Comparison of ENCODE assay signal across 15 mouse cellular contexts in the genomic region with DNA sequence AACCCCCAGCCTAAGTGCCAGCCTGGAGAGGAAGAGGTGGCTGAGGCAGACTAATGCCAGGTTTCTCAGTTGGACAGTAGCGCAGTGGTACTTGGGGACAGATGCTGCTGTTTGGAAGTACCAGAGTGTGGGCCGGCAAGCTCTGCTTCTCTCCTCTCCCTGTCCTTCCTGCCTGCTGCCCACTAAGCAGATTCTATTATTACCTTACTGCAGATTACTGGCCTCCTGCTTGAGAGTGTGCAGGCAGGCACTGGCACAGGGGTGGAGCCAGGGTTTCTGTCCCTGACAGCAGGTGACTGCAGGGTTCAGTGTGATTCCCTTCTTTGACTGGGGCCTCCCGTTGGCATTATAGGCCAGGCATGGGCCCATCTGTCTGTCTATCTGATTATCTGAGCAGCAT. TPM values are rescaled to one million over a fixed set of nuclear protein-coding genes. Genes with fewer than 3 reads are reported as not detected.
DNase-seq lines count a peak whose midpoint lies in the region; ATAC-seq and TF ChIP-seq lines count a peak whose summit lies in the region.
"Had no signal": no experiment of that assay in that cellular context is flagged by ENCODE, and none has a peak within 500 bp of the region (broad histone marks: within the 10 kb centered on the region; RNA-seq: fewer than 3 reads in every experiment).

No protein-coding gene starts in this region.

- no peak overlapping the region for H3K4me2 ChIP-seq in forebrain, embryonic 13.5 days
- H3K4me2 ChIP-seq in forebrain, postnatal 0 days (ENCODE audit: low read depth): no peak overlapping the region
- no peak overlapping the region for H3K4me2 ChIP-seq in stomach, postnatal 0 days (replicated peaks; ENCODE audit: low read depth)

- peaks cover 77% of the 10 kb centered on the region for H3K4me1 ChIP-seq in forebrain, embryonic 13.5 days
- H3K4me1 ChIP-seq in forebrain, postnatal 0 days (ENCODE audit: insufficient read depth): no peaks in the 10 kb centered on the region
- H3K4me1 ChIP-seq in stomach, postnatal 0 days (replicated peaks; ENCODE audit: control insufficient read depth, insufficient read depth): no peaks in the 10 kb centered on the region

- TF ChIP-seq CTCF in forebrain, postnatal 0 days (IDR thresholded peaks at IDR 0.05; ENCODE audit: low read depth): no peak
- TF ChIP-seq CTCF in left cerebral cortex, adult 2 months (IDR thresholded peaks at IDR 0.05): no peak
- TF ChIP-seq CTCF in stomach, postnatal 0 days (IDR thresholded peaks at IDR 0.05; ENCODE audit: low read depth): no peak

- ATAC-seq in forebrain, embryonic 13.5 days: no peak
- no peak for ATAC-seq in forebrain, postnatal 0 days
- ATAC-seq in stomach, postnatal 0 days (ENCODE audit: low FRiP score, low TSS enrichment): no peak
- ATAC-seq: forebrain, embryonic 16.5 days; Patski had no signal

- no peak overlapping the region for H3K9ac ChIP-seq in forebrain, embryonic 13.5 days
- no peak overlapping the region for H3K9ac ChIP-seq in forebrain, postnatal 0 days
- no peak overlapping the region for H3K9ac ChIP-seq in stomach, postnatal 0 days (ENCODE audit: low read length)
- H3K9ac ChIP-seq: liver, embryonic 14.5 days had no signal

- H3K9me3 ChIP-seq in forebrain, embryonic 13.5 days (replicated peaks): no peaks in the 10 kb centered on the region
- no peaks in the 10 kb centered on the region for H3K9me3 ChIP-seq in forebrain, postnatal 0 days (ENCODE audit: low read length)
- no peaks in the 10 kb centered on the region for H3K9me3 ChIP-seq in stomach, postnatal 0 days (ENCODE audit: control insufficient read depth, low read length)

- H3K27me3 ChIP-seq in forebrain, embryonic 13.5 days: no peaks in the 10 kb centered on the region
- no peaks in the 10 kb centered on the region for H3K27me3 ChIP-seq in forebrain, postnatal 0 days (ENCODE audit: insufficient read depth, low read length)
- no peaks in the 10 kb centered on the region for H3K27me3 ChIP-seq in stomach, postnatal 0 days (ENCODE audit: control insufficient read depth, insufficient read depth, low read length)

- no peak for TF ChIP-seq EP300 in stomach, postnatal 0 days (optimal IDR thresholded peaks at IDR 0.05)

- H3K27ac ChIP-seq in forebrain, embryonic 13.5 days: 0 out of 2 replicates have a peak overlapping the region, but pooled peaks have one; percentile 21
- no peak overlapping the region for H3K27ac ChIP-seq in forebrain, postnatal 0 days (ENCODE audit: low read depth, low read length)
- H3K27ac ChIP-seq in left cerebral cortex, adult 2 months: peak overlapping the region; percentile 63
- no peak overlapping the region for H3K27ac ChIP-seq in stomach, postnatal 0 days (replicated peaks)
- H3K27ac ChIP-seq: liver, embryonic 14.5 days had no signal

- no peak overlapping the region for H3K4me3 ChIP-seq in forebrain, embryonic 13.5 days
- H3K4me3 ChIP-seq in forebrain, postnatal 0 days (ENCODE audit: low read depth, low read length): no peak overlapping the region
- H3K4me3 ChIP-seq in left cerebral cortex, adult 2 months: no peak overlapping the region
- H3K4me3 ChIP-seq in stomach, postnatal 0 days (ENCODE audit: low read depth, low read length): no peak overlapping the region

- DNase-seq in forebrain, postnatal 0 days: no peak
- peak in 1 of 2 experiments; percentile 52 for DNase-seq in left cerebral cortex, adult 2 months (ENCODE audit: extremely low spot score in 1 of 2, low spot score in 2 of 2)
- DNase-seq in left cerebral cortex, postnatal 4 days: no peak
- DNase-seq in right cerebral cortex, adult 18-20 months: peak; percentile 73
- no peak for DNase-seq in right cerebral cortex, postnatal 14 days
- DNase-seq in natural killer cell, adult 2 months (ENCODE audit: low spot score in 2 of 2): no peak
- no peak for DNase-seq in stomach, postnatal 0 days (ENCODE audit: low spot score)
- DNase-seq: embryo, embryonic 11 days; lung, postnatal 10 days; thymus, postnatal 36 days had no signal

- H3K36me3 ChIP-seq in forebrain, embryonic 13.5 days (ENCODE audit: poor library complexity, severe bottlenecking): peaks cover 9% of the 10 kb centered on the region; the same call in 1 of the 2 replicates
- H3K36me3 ChIP-seq in forebrain, postnatal 0 days (ENCODE audit: insufficient read depth): no peaks in the 10 kb centered on the region
- H3K36me3 ChIP-seq in stomach, postnatal 0 days (ENCODE audit: control insufficient read depth, insufficient read depth, low read length): no peaks in the 10 kb centered on the region

- intact Hi-C loops in left cerebral cortex, adult 2 months (cut with DNase I): no loop called here
- intact Hi-C loops in left cerebral cortex, postnatal 4 days (cut with DNase I): no loop called here

- WGBS in forebrain, embryonic 13.5 days: 66% methylated on average over 3 of the region's 3 CpGs
- 66% methylated on average over 3 of the region's 3 CpGs for WGBS in forebrain, postnatal 0 days
- 81% methylated on average over 3 of the region's 3 CpGs for WGBS in stomach, postnatal 0 days

RNA-seq across cellular contexts. Expression of a gene that starts 11.9 kb away (rescaled TPM):
- polyA plus RNA-seq in forebrain, embryonic 13.5 days (2015; fragmentation: Nextera tagmentation; extraction: Ambion mirVana): 20.4 and 22.7 TPM in 2 replicates
- 107 and 132 TPM in 2 replicates for total RNA-seq in forebrain, postnatal 0 days (2014; rRNA removed)
- polyA plus RNA-seq in forebrain, postnatal 0 days (2015; fragmentation: Nextera tagmentation; extraction: Ambion mirVana): 15.8 and 18.3 TPM in 2 replicates
- 100 to 1,000 TPM; 223 to 224 TPM for total RNA-seq in left cerebral cortex, adult 2 months (2021)
- 100 to 1,000 TPM; 167 TPM for total RNA-seq in left cerebral cortex, postnatal 4 days (2021)
- polyA plus RNA-seq in stomach, postnatal 0 days (2015; fragmentation: Nextera tagmentation; extraction: Ambion mirVana): 0.62 and 0.75 TPM in 2 replicates
- total RNA-seq: granulocyte monocyte progenitor cell, adult 5-6 weeks had no signal

RNA-seq across cellular contexts. Expression of a gene that starts 43.2 kb away (rescaled TPM):
- polyA plus RNA-seq in forebrain, embryonic 13.5 days (2015; fragmentation: Nextera tagmentation; extraction: Ambion mirVana): 66.4 and 75.2 TPM in 2 replicates
- total RNA-seq in forebrain, postnatal 0 days (2014; rRNA removed): 73.4 and 89.8 TPM in 2 replicates
- 64.5 and 78.3 TPM in 2 replicates for polyA plus RNA-seq in forebrain, postnatal 0 days (2015; fragmentation: Nextera tagmentation; extraction: Ambion mirVana)
- 100 to 1,000 TPM; 116 to 132 TPM for total RNA-seq in left cerebral cortex, adult 2 months (2021)
- total RNA-seq in left cerebral cortex, postnatal 4 days (2021): 10 to 100 TPM; 77.1 to 81.7 TPM
- polyA plus RNA-seq in stomach, postnatal 0 days (2015; fragmentation: Nextera tagmentation; extraction: Ambion mirVana): 33.2 and 33.4 TPM in 2 replicates

Comparison
In these comparisons a context has a peak if more than half of its experiments do, and no peak if none do; other contexts are left out.
1. H3K27ac ChIP-seq: peak in forebrain, embryonic 13.5 days (single experiment) and left cerebral cortex, adult 2 months (single experiment); none in forebrain, postnatal 0 days (single experiment) and stomach, postnatal 0 days (single experiment).